Mouse (Mus musculus) megakaryocyte, embryonic 14.5 days (primary cell): Measurements from ENCODE around the gene Psme4. TPM values are rescaled to one million over a fixed set of nuclear protein-coding genes. Genes with fewer than 3 reads are reported as not detected.
A peak's percentile ranks its signal among the peaks of the same experiment; 100 is the strongest.
"Not testable (repeated sequence)": the region's sequence is repeated elsewhere in the genome, so short reads cannot be mapped to it uniquely, and the experiment has no call there.

Source experiments
- H3K27me3 ChIP-seq: replicated peaks from 2 replicates; pipeline ENCODE3; 2012; ENCODE audit warnings: inconsistent platforms
- H3K36me3 ChIP-seq: replicated peaks from 2 replicates; pipeline ENCODE3; 2012; ENCODE audit warnings: low read length, inconsistent platforms, mixed read lengths
- H3K4me1 ChIP-seq: 2 replicates; pipeline ENCODE4 v1.6.1; 2012; ENCODE audit warnings: inconsistent platforms
- H3K4me3 ChIP-seq: replicated peaks from 2 replicates; pipeline ENCODE3; 2012; ENCODE audit warnings: moderate library complexity, mild to moderate bottlenecking, inconsistent platforms
- H3K9me3 ChIP-seq: 2 replicates; pipeline ENCODE4 v1.6.1; 2012; ENCODE audit warnings: inconsistent platforms
- FLI1 ChIP-seq: IDR thresholded peaks from 2 replicates; pipeline ENCODE4 v1.6.1; 2012; ENCODE audit warnings: low read length, inconsistent platforms, mixed read lengths
- GATA1 ChIP-seq: IDR thresholded peaks from 3 replicates; pipeline ENCODE4 v1.6.1; 2012; ENCODE audit warnings: mixed read lengths, low read length, inconsistent platforms, borderline replicate concordance
- polyA plus RNA-seq: library from polyadenylated mRNA; stranded (reverse); fragments of >175 nt; gene quantifications from 2 replicates; pipeline ENCODE4 v1.2.3, GENCODE M21; 2012; ENCODE audit warnings: low replicate concordance; ENCODE audit not compliant: insufficient read depth

Gene Psme4
- 0.25 and 1.9 TPM in 2 replicates for polyA plus RNA-seq

GRCm38 (mm10) chr11:30771267-30771903, at the start of gene Psme4:
TSS of gene Psme4 (plus strand) at chr11:30771726.
- Histone ChIP-seq H3K36me3 (no peaks in the 10 kb centered on the region), H3K4me1 (peaks cover 15% of the 10 kb centered on the region), H3K27me3 (no peaks in the 10 kb centered on the region), H3K9me3 (no peaks in the 10 kb centered on the region), H3K4me3 (peak within 1 kb of the TSS; percentile 95)
- peak; percentile 57; the same call in 1 of the 2 replicates for TF ChIP-seq FLI1
- TF ChIP-seq GATA1 = no peak

GRCm38 (mm10) chr11:30723438-30723837, 48.1 kb upstream of the Psme4 start:
- no peaks in the 10 kb centered on the region for H3K9me3 ChIP-seq
- H3K27me3 ChIP-seq = no peaks in the 10 kb centered on the region
- no peak overlapping the region for H3K4me3 ChIP-seq
- no peak for TF ChIP-seq FLI1
- no peak for TF ChIP-seq GATA1
- H3K4me1 ChIP-seq = no peaks in the 10 kb centered on the region
- no peaks in the 10 kb centered on the region for H3K36me3 ChIP-seq

GRCm38 (mm10) chr11:30730721-30731120, 40.8 kb upstream of the Psme4 start:
- Histone ChIP-seq H3K4me1 (no peaks in the 10 kb centered on the region), H3K9me3 (no peaks in the 10 kb centered on the region), H3K4me3 (no peak overlapping the region), H3K36me3 (no peaks in the 10 kb centered on the region), H3K27me3 (no peaks in the 10 kb centered on the region)
- TF ChIP-seq FLI1 (no peak), GATA1 (no peak)

GRCm38 (mm10) chr11:30733376-30733775, 38.1 kb upstream of the Psme4 start:
- TF ChIP-seq GATA1 = no peak
- TF ChIP-seq FLI1 = no peak

GRCm38 (mm10) chr11:30743991-30744390, 27.5 kb upstream of the Psme4 start:
- no peaks in the 10 kb centered on the region for H3K4me1 ChIP-seq
- no peaks in the 10 kb centered on the region for H3K27me3 ChIP-seq
- no peaks in the 10 kb centered on the region for H3K36me3 ChIP-seq
- TF ChIP-seq GATA1 (no peak), FLI1 (no peak)
- H3K4me3 ChIP-seq = no peak overlapping the region
- H3K9me3 ChIP-seq = no peaks in the 10 kb centered on the region

More at GRCm38 (mm10) chr11:30733376-30733775, 38.1 kb upstream of the Psme4 start:
- H3K9me3 ChIP-seq = no peaks in the 10 kb centered on the region
- H3K36me3 ChIP-seq = no peaks in the 10 kb centered on the region
- H3K4me3 ChIP-seq = no peak overlapping the region
- no peaks in the 10 kb centered on the region for H3K27me3 ChIP-seq
- H3K4me1 ChIP-seq = no peaks in the 10 kb centered on the region

GRCm38 (mm10) chr11:30748938-30749337, 22.6 kb upstream of the Psme4 start:
- peaks cover 20% of the 10 kb centered on the region for H3K27me3 ChIP-seq
- H3K4me3 ChIP-seq = no peak overlapping the region
- no peaks in the 10 kb centered on the region for H3K36me3 ChIP-seq
- no peaks in the 10 kb centered on the region for H3K9me3 ChIP-seq
- no peak for TF ChIP-seq GATA1
- TF ChIP-seq FLI1 = no peak
- H3K4me1 ChIP-seq = no peaks in the 10 kb centered on the region

- no peak overlapping the region for H3K4me3 ChIP-seq
- H3K4me1 ChIP-seq = no peaks in the 10 kb centered on the region
- no peaks in the 10 kb centered on the region for H3K36me3 ChIP-seq
- peaks cover 21% of the 10 kb centered on the region for H3K27me3 ChIP-seq
- no peaks in the 10 kb centered on the region for H3K9me3 ChIP-seq
- TF ChIP-seq GATA1 (no peak), FLI1 (no peak)
Observed at GRCm38 (mm10) chr11:30749587-30749986, 21.9 kb upstream of the Psme4 start.

- no peaks in the 10 kb centered on the region for H3K36me3 ChIP-seq
- H3K4me3 ChIP-seq = no peak overlapping the region
- peaks cover 27% of the 10 kb centered on the region for H3K27me3 ChIP-seq
- TF ChIP-seq GATA1 (no peak), FLI1 (no peak)
- peaks cover 4% of the 10 kb centered on the region for H3K4me1 ChIP-seq
- H3K9me3 ChIP-seq = no peaks in the 10 kb centered on the region
Observed at GRCm38 (mm10) chr11:30750039-30750823, 21.3 kb upstream of the Psme4 start.

GRCm38 (mm10) chr11:30752956-30753355, 18.6 kb upstream of the Psme4 start:
- no peak overlapping the region for H3K4me3 ChIP-seq
- TF ChIP-seq GATA1 (no peak), FLI1 (no peak)
- no peaks in the 10 kb centered on the region for H3K9me3 ChIP-seq
- H3K27me3 ChIP-seq = peaks cover 35% of the 10 kb centered on the region
- no peaks in the 10 kb centered on the region for H3K36me3 ChIP-seq
- peaks cover 6% of the 10 kb centered on the region for H3K4me1 ChIP-seq

- not testable (repeated sequence) for H3K36me3 ChIP-seq, H3K4me3 ChIP-seq, H3K4me1 ChIP-seq, H3K9me3 ChIP-seq
- peaks cover 37% of the 10 kb centered on the region for H3K27me3 ChIP-seq
Observed at GRCm38 (mm10) chr11:30754486-30754854, 17.1 kb upstream of the Psme4 start.
